Mouse (Mus musculus) lung, embryonic 15.5 days (tissue): ENCODE measurements around the gene Rassf8. TPM values are rescaled to one million over a fixed set of nuclear protein-coding genes. Genes with fewer than 3 reads are reported as not detected.

Experiments used
- ATAC-seq: fragments of 200-750 bp; cut with Nextera tagmentation; 2 replicates; pipeline ENCODE4 v1.8.0; 2017; ENCODE audit warnings: moderate number of reproducible peaks, borderline replicate concordance; ENCODE audit not compliant: low FRiP score, low TSS enrichment; ENCODE audit errors: extremely low read depth
- H3K27ac ChIP-seq: fragments of 300-500 bp; sonication (generic); 2 replicates; pipeline ENCODE4 v1.5.1; 2015; ENCODE audit warnings: moderate library complexity, mild to moderate bottlenecking, inconsistent platforms
- H3K27me3 ChIP-seq: fragments of 300-500 bp; sonication (generic); 2 replicates; pipeline ENCODE4 v1.6.1; 2015; ENCODE audit warnings: inconsistent platforms
- H3K36me3 ChIP-seq: fragments of 300-500 bp; sonication (generic); 2 replicates; pipeline ENCODE4 v1.6.1; 2015; ENCODE audit warnings: inconsistent platforms
- H3K4me1 ChIP-seq: fragments of 300-500 bp; sonication (generic); 2 replicates; pipeline ENCODE4 v1.6.1; 2015; ENCODE audit warnings: inconsistent platforms
- H3K4me2 ChIP-seq: fragments of 300-500 bp; sonication (generic); 2 replicates; pipeline ENCODE4 v1.6.1; 2015; ENCODE audit warnings: inconsistent platforms, mild to moderate bottlenecking, moderate library complexity
- H3K4me3 ChIP-seq: fragments of 300-500 bp; sonication (generic); 2 replicates; pipeline ENCODE4 v1.5.1; 2015; ENCODE audit warnings: mild to moderate bottlenecking, inconsistent platforms
- H3K9ac ChIP-seq: fragments of 300-500 bp; sonication (generic); 2 replicates; pipeline ENCODE4 v1.6.1; 2015; ENCODE audit warnings: inconsistent platforms
- H3K9me3 ChIP-seq: fragments of 300-500 bp; sonication (generic); 2 replicates; pipeline ENCODE4 v1.6.1; 2016; ENCODE audit warnings: inconsistent platforms
- WGBS: fragments of 180-500 bp; shearing (Covaris S2); methylation state at CpG from one replicate; pipeline ENCODE4 v1.1.7; 2015; 5-methylcytosine and 5-hydroxymethylcytosine counted together
- polyA plus RNA-seq: library from polyadenylated mRNA; unstranded; fragments of >200 nt; fragmentation: Nextera tagmentation; extraction: Ambion mirVana; gene quantifications from 2 replicates; pipeline ENCODE4 v1.2.1, GENCODE M21; 2015

Rassf8 gene
- polyA plus RNA-seq, 1 experiment from 2014 or later, result 7.8 TPM

GRCm38 (mm10) chr6:145832927-145833326 is 86.4 kb downstream of the Rassf8 start:
- Histone ChIP-seq H3K36me3 (no peaks in the 10 kb centered on the region), H3K9ac (no peak overlapping the region), H3K4me1 (peaks cover 4% of the 10 kb centered on the region; the same call in 1 of the 2 replicates), H3K27me3 (no peaks in the 10 kb centered on the region), H3K4me3 (no peak overlapping the region), H3K4me2 (no peak overlapping the region), H3K9me3 (no peaks in the 10 kb centered on the region), H3K27ac (no peak overlapping the region)
- no peak for ATAC-seq
- WGBS, result 61% methylated on average over 8 of the region's 8 CpGs

DNA sequence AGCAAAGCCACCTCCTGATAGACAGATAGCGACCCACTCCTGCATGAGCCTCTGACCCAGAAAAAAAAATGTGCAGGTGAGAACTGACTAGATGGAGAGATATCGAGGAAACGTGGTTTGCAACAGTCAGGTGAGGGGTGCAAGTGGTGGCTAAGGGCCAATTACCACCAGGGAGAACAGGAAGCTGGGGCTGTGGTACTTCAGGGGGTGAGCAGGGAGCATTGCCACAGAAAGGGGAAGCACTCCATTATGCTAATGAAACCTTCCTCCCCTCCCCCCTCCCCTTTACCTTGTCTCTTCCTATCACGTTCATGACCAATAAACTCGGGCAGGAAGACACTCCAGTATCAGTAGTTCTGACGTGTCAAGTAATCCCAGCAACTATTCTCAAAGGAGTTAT is 88.8 kb downstream of the Rassf8 start:
- Histone ChIP-seq H3K4me1 (peaks cover 4% of the 10 kb centered on the region; the same call in 1 of the 2 replicates), H3K36me3 (no peaks in the 10 kb centered on the region), H3K4me2 (no peak overlapping the region), H3K9ac (no peak overlapping the region), H3K4me3 (no peak overlapping the region), H3K9me3 (no peaks in the 10 kb centered on the region), H3K27me3 (no peaks in the 10 kb centered on the region), H3K27ac (no peak overlapping the region)
- 36% methylated on average over 6 of the region's 6 CpGs for WGBS
- ATAC-seq, result no peak

DNA sequence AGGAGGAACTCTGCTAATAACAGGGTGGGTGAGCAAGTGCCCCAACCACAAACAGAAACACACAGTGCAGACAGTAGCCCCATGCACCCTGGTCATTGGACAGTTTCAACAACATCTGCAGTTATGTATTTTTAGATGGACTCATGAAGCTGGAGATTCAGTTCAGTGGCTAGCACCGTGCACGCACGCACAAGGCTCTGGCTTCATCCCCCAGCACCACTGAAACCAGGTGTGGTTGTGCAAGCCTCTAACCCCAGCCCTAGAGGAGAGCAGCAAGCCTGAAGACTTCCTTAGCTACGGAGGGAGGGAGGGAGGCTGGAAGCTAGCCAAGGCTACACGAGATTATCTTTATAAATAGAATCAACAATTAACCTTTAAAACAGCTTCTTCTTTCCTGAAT is 99.1 kb downstream of the Rassf8 start:
- no peak for ATAC-seq
- no peak overlapping the region for H3K27ac ChIP-seq
- H3K4me3 ChIP-seq, result no peak overlapping the region
- H3K27me3 ChIP-seq, result no peaks in the 10 kb centered on the region
- H3K36me3 ChIP-seq, result no peaks in the 10 kb centered on the region
- H3K9ac ChIP-seq, result no peak overlapping the region
- H3K4me1 ChIP-seq, result 0 out of 2 replicates have a peak, but pooled peaks cover 3% of the 10 kb centered on the region
- 46% methylated on average over 5 of the region's 5 CpGs for WGBS
- no peaks in the 10 kb centered on the region for H3K9me3 ChIP-seq
- no peak overlapping the region for H3K4me2 ChIP-seq

- Histone ChIP-seq H3K4me1 (0 out of 2 replicates have a peak, but pooled peaks cover 4% of the 10 kb centered on the region), H3K9ac (no peak overlapping the region), H3K27ac (no peak overlapping the region), H3K27me3 (no peaks in the 10 kb centered on the region), H3K36me3 (no peaks in the 10 kb centered on the region), H3K4me2 (no peak overlapping the region), H3K9me3 (no peaks in the 10 kb centered on the region), H3K4me3 (no peak overlapping the region)
- no peak for ATAC-seq
- WGBS, result 63% methylated on average over 1 of the region's 1 CpGs
These were observed 99.5 kb downstream of the Rassf8 start for GRCm38 (mm10) chr6:145846076-145846475.

DNA sequence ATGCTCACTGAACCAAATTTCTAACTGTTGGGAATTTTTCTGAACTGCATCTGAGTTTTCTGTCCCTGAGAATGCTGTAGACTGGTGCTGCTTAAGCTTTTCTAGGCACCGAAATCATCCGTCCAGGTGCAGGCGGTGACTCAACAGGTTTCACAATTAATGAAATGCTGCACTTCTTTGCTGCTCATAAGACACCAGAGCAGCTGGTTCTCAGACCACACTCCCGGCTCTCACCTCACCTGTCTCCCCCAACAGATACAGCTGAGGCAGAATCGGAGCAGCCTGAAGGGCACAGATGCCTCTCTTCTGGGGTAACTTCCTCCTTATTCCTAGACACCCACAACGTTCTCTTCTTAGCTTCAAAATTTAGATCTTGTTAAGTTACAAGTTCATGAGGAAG is 100.4 kb downstream of the Rassf8 start:
- H3K27ac ChIP-seq, result no peak overlapping the region
- no peak overlapping the region for H3K9ac ChIP-seq
- no peak overlapping the region for H3K4me3 ChIP-seq
- H3K9me3 ChIP-seq, result no peaks in the 10 kb centered on the region
- no peaks in the 10 kb centered on the region for H3K36me3 ChIP-seq
- no peaks in the 10 kb centered on the region for H3K27me3 ChIP-seq
- H3K4me2 ChIP-seq, result no peak overlapping the region
- 74% methylated on average over 6 of the region's 6 CpGs for WGBS
- no peak for ATAC-seq
- 0 out of 2 replicates have a peak, but pooled peaks cover 12% of the 10 kb centered on the region for H3K4me1 ChIP-seq

DNA sequence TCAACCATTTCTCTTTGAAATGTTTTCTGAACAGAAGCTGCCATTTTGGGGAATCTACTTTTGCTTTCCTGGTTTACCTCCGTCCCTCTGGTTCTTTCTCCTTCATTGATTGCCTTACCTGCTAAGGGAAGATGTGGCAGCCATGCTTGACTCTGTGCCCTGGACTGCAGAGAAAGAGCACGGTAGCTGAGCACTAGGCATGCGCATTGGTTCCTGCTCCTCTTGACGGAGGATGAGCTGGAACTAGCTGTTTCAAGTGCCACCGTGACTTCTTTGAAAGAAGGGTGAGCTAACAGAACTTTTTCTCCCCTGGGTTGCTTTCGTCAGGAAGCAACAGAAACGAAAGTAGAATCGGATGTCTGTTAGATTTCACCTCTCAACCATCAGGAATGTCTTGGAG is 101.1 kb downstream of the Rassf8 start:
- Histone ChIP-seq H3K4me2 (no peak overlapping the region), H3K4me1 (0 out of 2 replicates have a peak, but pooled peaks cover 12% of the 10 kb centered on the region), H3K9ac (no peak overlapping the region), H3K36me3 (no peaks in the 10 kb centered on the region), H3K4me3 (no peak overlapping the region), H3K9me3 (no peaks in the 10 kb centered on the region), H3K27ac (no peak overlapping the region), H3K27me3 (no peaks in the 10 kb centered on the region)
- WGBS, result 87% methylated on average over 8 of the region's 8 CpGs
- no peak for ATAC-seq

- Histone ChIP-seq H3K27ac (no peak overlapping the region), H3K9ac (no peak overlapping the region), H3K27me3 (no peaks in the 10 kb centered on the region), H3K4me3 (no peak overlapping the region), H3K9me3 (no peaks in the 10 kb centered on the region), H3K4me2 (no peak overlapping the region), H3K36me3 (no peaks in the 10 kb centered on the region), H3K4me1 (peaks cover 17% of the 10 kb centered on the region)
- no peak for ATAC-seq
- 19% methylated on average over 2 of the region's 2 CpGs for WGBS
These were observed 104.2 kb downstream of the Rassf8 start for GRCm38 (mm10) chr6:145850789-145851188.

- Histone ChIP-seq H3K27me3 (no peaks in the 10 kb centered on the region), H3K9ac (no peak overlapping the region), H3K4me2 (no peak overlapping the region), H3K27ac (no peak overlapping the region), H3K36me3 (no peaks in the 10 kb centered on the region), H3K4me1 (peaks cover 22% of the 10 kb centered on the region), H3K9me3 (no peaks in the 10 kb centered on the region), H3K4me3 (no peak overlapping the region)
- WGBS, result 38% methylated on average over 11 of the region's 11 CpGs
- ATAC-seq, result no peak
These were observed 105.4 kb downstream of the Rassf8 start for GRCm38 (mm10) chr6:145851956-145852355.

DNA sequence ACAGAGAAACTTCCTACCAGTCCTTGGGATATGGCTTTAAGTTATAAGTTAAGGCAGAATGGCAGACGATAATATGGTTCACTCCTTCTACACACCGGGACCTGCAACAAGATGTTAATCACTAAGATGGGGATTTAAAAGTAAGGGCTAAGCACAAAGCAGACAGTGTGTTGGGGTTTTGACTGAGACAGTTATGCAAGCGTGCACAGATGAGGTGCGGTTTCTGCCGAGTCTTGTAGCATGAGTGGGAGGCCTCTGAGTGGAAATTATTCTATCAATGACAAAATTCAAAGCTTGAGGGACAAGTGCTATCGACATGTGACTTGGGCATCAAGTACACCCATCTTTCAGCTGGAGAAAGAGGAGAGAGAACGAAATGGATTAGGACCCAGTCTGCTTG is 106.2 kb downstream of the Rassf8 start:
- no peak for ATAC-seq

GRCm38 (mm10) chr6:145853356-145854079 is 107.0 kb downstream of the Rassf8 start:
- ATAC-seq, result no peak
- Histone ChIP-seq H3K4me1 (peaks cover 22% of the 10 kb centered on the region), H3K4me3 (no peak overlapping the region), H3K9ac (no peak overlapping the region), H3K36me3 (no peaks in the 10 kb centered on the region), H3K27me3 (no peaks in the 10 kb centered on the region), H3K27ac (no peak overlapping the region), H3K4me2 (no peak overlapping the region), H3K9me3 (no peaks in the 10 kb centered on the region)
- 89% methylated on average over 10 of the region's 10 CpGs for WGBS

More for the DNA sequence above, 106.2 kb downstream of the Rassf8 start:
- Histone ChIP-seq H3K27me3 (no peaks in the 10 kb centered on the region), H3K4me3 (no peak overlapping the region), H3K9ac (no peak overlapping the region), H3K36me3 (no peaks in the 10 kb centered on the region), H3K4me1 (peaks cover 22% of the 10 kb centered on the region), H3K27ac (no peak overlapping the region), H3K9me3 (no peaks in the 10 kb centered on the region), H3K4me2 (no peak overlapping the region)
- WGBS, result 86% methylated on average over 7 of the region's 7 CpGs

DNA sequence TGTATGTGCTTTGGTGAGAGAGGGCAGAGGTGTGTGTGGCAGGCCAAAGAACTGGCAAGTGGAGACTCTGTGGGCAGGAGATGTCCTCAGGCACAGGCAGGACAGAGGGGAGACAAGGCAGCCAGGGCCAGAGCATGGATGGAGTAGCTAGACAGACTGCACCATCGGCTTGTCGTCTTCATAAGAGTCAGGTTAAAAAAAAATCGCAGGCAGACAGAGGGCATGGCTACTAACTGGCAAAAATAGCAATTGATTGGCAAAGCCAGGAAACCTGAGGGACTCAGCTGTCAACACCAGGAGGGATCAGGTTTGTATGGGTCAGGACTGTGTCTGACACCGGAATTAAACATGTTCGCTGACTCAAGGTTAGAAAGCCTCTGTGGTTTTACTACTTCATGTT is 108.2 kb downstream of the Rassf8 start:
- no peak overlapping the region for H3K4me2 ChIP-seq
- H3K9ac ChIP-seq, result no peak overlapping the region
- no peaks in the 10 kb centered on the region for H3K27me3 ChIP-seq
- peaks cover 22% of the 10 kb centered on the region for H3K4me1 ChIP-seq
- H3K36me3 ChIP-seq, result no peaks in the 10 kb centered on the region
- H3K27ac ChIP-seq, result no peak overlapping the region
- no peaks in the 10 kb centered on the region for H3K9me3 ChIP-seq
- 70% methylated on average over 5 of the region's 5 CpGs for WGBS
- ATAC-seq, result no peak
- H3K4me3 ChIP-seq, result no peak overlapping the region

- Histone ChIP-seq H3K9ac (peak overlapping the region; percentile 17; the same call in 1 of the 2 replicates), H3K4me1 (peaks cover 22% of the 10 kb centered on the region), H3K4me2 (peak overlapping the region; percentile 60), H3K4me3 (peak overlapping the region; percentile 26), H3K36me3 (no peaks in the 10 kb centered on the region), H3K9me3 (no peaks in the 10 kb centered on the region), H3K27ac (0 out of 2 replicates have a peak overlapping the region, but pooled peaks have one; percentile 2), H3K27me3 (peaks cover 6% of the 10 kb centered on the region; the same call in 1 of the 2 replicates)
- WGBS, result 9% methylated on average over 28 of the region's 28 CpGs
- ATAC-seq, result peak; percentile 89
These were observed 109.4 kb downstream of the Rassf8 start for GRCm38 (mm10) chr6:145855720-145856551.
